Mouse (Mus musculus) layer of hippocampus, postnatal 10 days (tissue): Measurements from ENCODE around the gene Hk2. TPM values are rescaled to one million over a fixed set of nuclear protein-coding genes. Genes with fewer than 3 reads are reported as not detected.

Source experiments
- DNase-seq, 2 experiments: peaks; one replicate each; pipeline ENCODE4 v3.0.0; 2021; ENCODE audit warnings: low spot score in 2 of 2
- total RNA-seq, 2 experiments: library from RNA; stranded (reverse); gene quantifications; 2 replicates each; pipeline ENCODE4 v1.2.3; 2021

The Hk2 gene
- total RNA-seq, 2 experiments from 2014 or later = 10.6 to 13.0 TPM

DNA sequence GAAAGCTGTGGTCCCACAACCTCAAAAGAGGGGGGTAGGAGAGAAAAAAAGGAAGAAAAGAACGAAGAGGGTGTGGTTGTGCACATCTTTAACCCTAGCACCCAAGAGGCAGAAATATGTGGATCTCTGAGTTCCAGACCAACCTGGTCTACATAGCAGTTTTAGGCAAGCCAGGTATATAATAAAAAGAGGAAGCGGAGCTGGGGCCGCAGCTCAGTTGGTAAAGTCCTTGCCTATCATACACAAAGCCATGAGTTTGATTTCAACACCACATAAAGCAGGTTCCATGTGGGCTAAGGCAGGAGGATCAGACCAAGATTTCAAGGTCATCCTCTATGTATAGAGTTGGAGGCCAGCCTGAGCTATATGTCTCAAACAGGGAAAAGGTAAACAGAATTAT lies 4.0 kb downstream of the Hk2 start:
- DNase-seq = no peak

DNA sequence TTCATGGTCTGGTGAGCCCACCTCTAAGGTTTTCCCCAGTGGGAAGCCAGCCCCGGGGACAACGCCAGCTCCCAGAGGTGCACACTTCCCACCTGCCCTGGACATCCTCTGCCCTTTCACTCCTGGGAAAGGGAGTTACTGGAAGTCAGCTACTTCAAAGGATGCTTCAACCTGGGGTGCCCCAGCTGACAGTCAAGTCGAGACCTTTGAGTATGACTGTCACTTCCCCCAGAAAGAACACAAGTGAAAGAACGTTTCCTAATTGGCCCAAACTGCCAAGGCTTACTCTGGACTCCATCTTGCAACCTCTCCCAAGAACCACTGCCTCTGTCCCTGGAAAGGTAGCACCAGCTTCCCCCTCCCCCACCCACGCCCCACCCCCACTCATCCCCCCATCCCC lies 4.5 kb downstream of the Hk2 start:
- DNase-seq = no peak

GRCm38 (mm10) chr6:82767734-82768586 lies 6.3 kb downstream of the Hk2 start:
- DNase-seq = no peak

- no peak for DNase-seq
Observed at GRCm38 (mm10) chr6:82766636-82767035, 7.6 kb downstream of the Hk2 start.

DNA sequence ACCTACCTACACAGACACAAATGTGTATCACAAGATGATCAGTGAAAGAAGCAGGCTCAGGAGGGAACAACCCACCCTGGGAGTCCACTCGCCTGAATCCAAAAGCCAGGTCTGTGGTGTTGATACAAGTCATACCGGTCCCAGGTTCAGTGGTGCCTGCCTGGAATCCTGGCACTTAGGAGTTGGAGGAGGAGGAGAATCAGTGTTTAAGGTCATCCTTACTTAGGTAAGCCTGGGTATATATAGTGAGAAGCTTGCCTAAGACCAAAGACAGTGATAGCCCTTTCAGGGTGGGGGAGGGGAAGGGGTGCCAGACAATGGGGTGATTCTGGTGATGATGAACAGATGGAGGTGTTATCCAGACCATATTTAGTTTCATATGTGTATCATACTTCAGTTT lies 9.0 kb downstream of the Hk2 start:
- no peak for DNase-seq

GRCm38 (mm10) chr6:82763871-82764503 lies 10.3 kb downstream of the Hk2 start:
- DNase-seq = no peak

GRCm38 (mm10) chr6:82762728-82763127 lies 11.5 kb downstream of the Hk2 start:
- DNase-seq = no peak

DNA sequence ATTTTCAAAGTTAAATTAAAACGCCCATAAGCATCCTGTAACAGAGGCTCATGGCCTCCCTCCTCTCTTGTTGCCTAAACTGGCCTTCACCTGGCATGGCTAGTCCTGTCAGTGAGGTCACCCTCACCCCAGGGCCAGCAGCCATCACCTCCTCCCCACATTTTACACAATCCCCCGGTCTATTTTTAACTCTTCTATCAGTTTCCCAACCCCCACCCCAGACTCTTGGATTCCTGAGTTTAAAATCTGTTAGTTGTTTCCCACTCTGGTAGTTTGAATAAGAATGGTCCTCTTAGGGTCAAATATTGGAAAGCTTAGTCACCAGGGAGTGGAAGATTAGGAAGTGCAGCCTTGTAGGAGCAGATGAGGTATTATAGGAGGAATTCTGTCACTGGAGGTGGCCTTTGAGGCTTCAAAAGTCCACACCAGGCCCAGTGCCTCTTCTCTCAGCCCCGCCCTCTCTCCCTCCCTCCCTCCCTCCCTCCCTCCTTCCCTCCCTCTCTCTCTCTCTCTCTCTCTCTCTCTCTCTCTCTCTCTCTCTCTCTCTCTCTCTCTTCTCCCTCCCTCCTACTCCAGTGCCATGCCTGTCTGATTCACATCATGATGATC lies 13.4 kb downstream of the Hk2 start:
- no peak for DNase-seq

GRCm38 (mm10) chr6:82759241-82759640 lies 15.0 kb downstream of the Hk2 start:
- DNase-seq = no peak

- DNase-seq = no peak
Observed at GRCm38 (mm10) chr6:82756799-82757210, 17.4 kb downstream of the Hk2 start.

DNA sequence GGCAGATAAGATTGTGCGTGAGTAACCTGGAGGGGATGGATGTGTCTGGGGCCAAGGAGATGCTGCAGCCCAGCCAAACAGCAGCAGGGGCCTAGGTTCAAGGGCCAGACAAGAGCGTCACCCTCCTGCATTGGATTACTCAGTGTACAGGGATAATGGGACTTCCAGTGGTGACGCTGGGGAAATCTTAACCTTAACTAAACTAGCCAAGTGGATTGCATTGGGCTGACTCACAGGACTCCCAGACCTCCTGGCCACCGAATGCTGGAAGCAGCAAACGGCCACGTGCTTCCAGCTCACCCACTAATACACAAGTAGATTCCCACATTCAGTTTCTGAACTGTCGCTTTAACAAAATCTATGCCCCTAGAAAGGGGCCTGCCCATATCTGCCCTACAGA lies 18.0 kb downstream of the Hk2 start:
- DNase-seq = no peak

GRCm38 (mm10) chr6:82755338-82755737 lies 18.9 kb downstream of the Hk2 start:
- no peak for DNase-seq

DNA sequence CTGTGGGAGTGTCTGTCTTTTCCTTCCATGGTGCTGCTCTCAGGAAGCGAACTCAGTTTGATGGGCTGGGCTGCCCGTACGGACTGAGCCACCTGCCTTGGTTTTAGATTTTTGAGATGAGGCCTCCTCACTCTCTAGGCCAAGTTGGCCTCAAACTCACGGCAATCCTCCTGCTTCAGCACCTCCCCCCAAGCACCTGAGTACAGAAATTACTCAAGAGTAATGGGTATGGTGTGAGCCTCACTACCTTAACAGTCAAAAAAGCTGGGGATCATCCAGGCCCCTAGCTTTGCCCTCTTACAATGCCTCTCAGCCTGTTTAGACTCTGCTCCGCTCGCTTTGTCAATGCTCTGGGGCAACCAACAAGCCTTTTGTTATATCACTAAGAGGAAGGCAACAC lies 19.5 kb downstream of the Hk2 start:
- DNase-seq = no peak

- DNase-seq = no peak
Observed at GRCm38 (mm10) chr6:82753638-82754361, 20.5 kb downstream of the Hk2 start.

GRCm38 (mm10) chr6:82753061-82753460 lies 21.2 kb downstream of the Hk2 start:
- DNase-seq = no peak

- no peak for DNase-seq
Observed at GRCm38 (mm10) chr6:82751791-82752190, 22.5 kb downstream of the Hk2 start.

GRCm38 (mm10) chr6:82751031-82751430 lies 23.2 kb downstream of the Hk2 start:
- DNase-seq = peak in 1 of 2 experiments; percentile 32

DNA sequence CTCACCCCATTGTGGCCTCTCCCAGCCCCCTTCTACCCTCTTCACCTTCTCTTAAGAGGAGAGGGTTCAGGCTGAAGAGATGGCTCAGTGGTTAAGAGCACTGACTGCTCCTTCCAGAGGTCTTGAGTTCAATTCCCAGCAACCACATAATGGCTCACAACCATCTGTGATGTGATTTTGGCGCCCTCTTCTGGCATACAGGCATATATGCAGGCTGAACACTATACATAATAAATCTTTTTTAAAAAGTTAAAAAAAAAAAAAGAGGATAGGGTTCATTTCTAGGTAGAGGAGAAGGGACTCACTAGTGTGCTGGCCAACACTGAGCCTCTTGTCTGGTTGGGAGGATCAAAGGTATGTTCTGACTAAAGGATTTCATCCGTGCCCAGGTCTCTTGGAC lies 24.2 kb downstream of the Hk2 start:
- no peak for DNase-seq

DNA sequence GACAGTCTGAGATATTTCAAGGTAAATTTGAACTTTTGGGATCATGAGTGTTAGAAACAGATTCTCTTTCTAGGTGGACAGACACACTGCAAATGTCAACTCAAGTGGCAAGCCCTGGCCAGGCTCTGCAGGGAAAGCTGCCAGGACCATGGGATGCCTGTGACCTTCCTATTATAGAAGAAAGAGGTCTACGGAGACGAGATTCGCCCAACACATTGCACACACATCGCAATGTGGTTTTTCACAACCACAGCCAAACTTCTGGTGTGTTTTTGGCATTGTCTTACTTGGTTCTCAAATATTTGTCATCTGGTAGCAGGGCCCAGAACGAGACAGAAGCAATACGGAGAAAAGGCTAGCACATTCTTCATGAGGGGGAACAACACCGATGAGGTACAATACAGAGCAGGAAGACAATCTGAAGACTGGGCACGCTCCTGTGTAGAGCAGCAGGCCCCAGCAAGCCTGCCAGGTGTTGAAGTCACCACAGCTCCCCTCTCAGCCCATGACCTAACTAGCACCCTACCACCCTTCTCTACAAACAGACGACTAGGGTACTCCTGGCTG lies 26.1 kb downstream of the Hk2 start:
- DNase-seq = no peak

- no peak for DNase-seq
Observed at GRCm38 (mm10) chr6:82747085-82747484, 27.2 kb downstream of the Hk2 start.

DNA sequence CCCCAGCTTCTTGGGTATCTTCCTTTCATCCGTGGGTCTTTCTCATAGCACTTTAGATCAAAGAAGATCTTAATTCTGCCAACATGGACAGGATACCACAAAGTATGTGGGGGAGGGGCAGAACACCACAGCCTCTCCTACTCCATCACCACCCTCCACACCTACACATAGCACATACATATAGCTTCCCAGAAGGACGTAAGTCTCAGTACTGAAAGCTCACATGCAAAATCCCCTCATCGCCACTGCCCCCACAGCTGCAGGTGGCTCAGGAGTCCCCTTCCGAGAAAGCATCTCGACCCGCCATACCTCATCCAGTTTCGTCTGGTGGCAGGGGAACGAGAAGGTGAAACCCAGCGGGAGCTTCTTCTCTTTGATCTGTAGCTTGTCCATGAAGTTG lies 29.7 kb downstream of the Hk2 start:
- no peak for DNase-seq
